Mouse (Mus musculus): Measurements from ENCODE around the gene Gm26620. TPM values are rescaled to one million over a fixed set of nuclear protein-coding genes. Genes with fewer than 3 reads are reported as not detected.

Gene Gm26620
- total and polyA plus RNA-seq, 3 experiments: 0.52 to 4.2 (median 1.9) TPM

- H3K36me3 ChIP-seq (replicated peaks in 1 of 2; ENCODE audit: control insufficient read depth in 1 of 2, insufficient read depth in 1 of 2, low read length in 1 of 2): no peaks in the 10 kb centered on the region
- H3K79me2 ChIP-seq (replicated peaks; ENCODE audit: control insufficient read depth, extremely low read depth, insufficient read depth, poor library complexity, severe bottlenecking): peaks cover 4% of the 10 kb centered on the region
- peak overlapping the region in 1 of 3 experiments; percentile 30 for H3K4me3 ChIP-seq (replicated peaks in 1 of 3; ENCODE audit: low read depth in 2 of 3, low read length in 2 of 3, poor library complexity in 1 of 3)
- dilution Hi-C loops (cut with MboI; ENCODE audit: extremely low pct_ligation_motif_present, extremely low pct_unique_long_range_greater_than_20kb, low sequenced_read_pairs) (no loop called here), in situ Hi-C loops (cut with MboI; ENCODE audit: low pct_ligation_motif_present, low pct_unique_long_range_greater_than_20kb, low sequenced_read_pairs) (no loop called here)
- no peaks in the 10 kb centered on the region for H3K9me3 ChIP-seq (replicated peaks; ENCODE audit: low read length)
- peak overlapping the region; percentile 93 for H3K4me2 ChIP-seq (ENCODE audit: insufficient read depth, low read depth, poor library complexity, severe bottlenecking)
- 0 out of 2 replicates have a peak, but pooled peaks have one; percentile 26 for TF ChIP-seq TCF12 (IDR thresholded peaks at IDR 0.05; ENCODE audit: low read depth, low read length)
- TF ChIP-seq EP300 (IDR thresholded peaks at IDR 0.05; ENCODE audit: low read length): peak; percentile 65
- no peak for TF ChIP-seq MEF2A (IDR thresholded peaks at IDR 0.05; ENCODE audit: borderline replicate concordance, low read depth, low read length)
- no peak for TF ChIP-seq BHLHE40 (IDR thresholded peaks at IDR 0.05; ENCODE audit: low read depth, low read length)
- peak; percentile 63 for TF ChIP-seq NRF1 (IDR thresholded peaks at IDR 0.05; ENCODE audit: low read depth, low read length)
- peak; percentile 83 for TF ChIP-seq IRF4 (IDR thresholded peaks at IDR 0.05; ENCODE audit: low read depth, low read length)
- no peak for TF ChIP-seq ETS1 (conservative IDR thresholded peaks at IDR 0.05; ENCODE audit: low read depth, low read length)
- 0 out of 2 replicates have a peak, but pooled peaks have one; percentile 38 for TF ChIP-seq MYC (IDR thresholded peaks at IDR 0.05; ENCODE audit: low read depth, low read length)
- peak overlapping the region; percentile 48 for H3K9ac ChIP-seq (ENCODE audit: insufficient read depth, low read depth)
- no peaks in the 10 kb centered on the region for H3K27me3 ChIP-seq (replicated peaks)
- DNase-seq (ENCODE audit: extremely low read depth): no peak
- H3K4me1 ChIP-seq (ENCODE audit: control insufficient read depth in 1 of 2, insufficient read depth in 2 of 2): peaks cover 7 to 25% of the 10 kb centered on the region in 2 experiments
- peak overlapping the region; percentile 77 for H3K27ac ChIP-seq (ENCODE audit: insufficient read depth, low read depth)
Observed at GRCm38 (mm10) chr1:170889310-170889709, 4.4 kb downstream of the Gm26620 start.

- Histone ChIP-seq H3K4me2 (ENCODE audit: insufficient read depth, low read depth, poor library complexity, severe bottlenecking) (no peak overlapping the region), H3K27me3 (replicated peaks) (no peaks in the 10 kb centered on the region), H3K4me3 (replicated peaks in 1 of 3; ENCODE audit: low read depth in 2 of 3, low read length in 2 of 3, poor library complexity in 1 of 3) (no peak overlapping the region), H3K4me1 (ENCODE audit: control insufficient read depth in 1 of 2, insufficient read depth in 2 of 2) (peaks cover 10 to 27% of the 10 kb centered on the region in 2 experiments), H3K27ac (ENCODE audit: insufficient read depth, low read depth) (no peak overlapping the region), H3K36me3 (replicated peaks in 1 of 2; ENCODE audit: control insufficient read depth in 1 of 2, insufficient read depth in 1 of 2, low read length in 1 of 2) (no peaks in the 10 kb centered on the region), H3K9me3 (replicated peaks; ENCODE audit: low read length) (no peaks in the 10 kb centered on the region), H3K9ac (ENCODE audit: insufficient read depth, low read depth) (no peak overlapping the region), H3K79me2 (replicated peaks; ENCODE audit: control insufficient read depth, extremely low read depth, insufficient read depth, poor library complexity, severe bottlenecking) (no peaks in the 10 kb centered on the region)
- DNase-seq (ENCODE audit: extremely low read depth): no peak
- dilution Hi-C loops (cut with MboI; ENCODE audit: extremely low pct_ligation_motif_present, extremely low pct_unique_long_range_greater_than_20kb, low sequenced_read_pairs) (no loop called here), in situ Hi-C loops (cut with MboI; ENCODE audit: low pct_ligation_motif_present, low pct_unique_long_range_greater_than_20kb, low sequenced_read_pairs) (loop anchor here (10.0 kb wide), 1 partner anchor 333 kb away; the partner anchor contains the start of genes Apoa2 and Tomm40l)
- no peak for TF ChIP-seq ELF1 (IDR thresholded peaks at IDR 0.05; ENCODE audit: low read depth, low read length)
- TF ChIP-seq TCF12 (IDR thresholded peaks at IDR 0.05; ENCODE audit: low read depth, low read length): no peak
- no peak for TF ChIP-seq MYC (IDR thresholded peaks at IDR 0.05; ENCODE audit: low read depth, low read length)
- TF ChIP-seq USF1 (IDR thresholded peaks at IDR 0.05; ENCODE audit: low read depth, low read length): no peak
- no peak for TF ChIP-seq UBTF (IDR thresholded peaks at IDR 0.05; ENCODE audit: low read depth, low read length)
- no peak for TF ChIP-seq CTCF (conservative IDR thresholded peaks at IDR 0.05 in 1 of 2, IDR thresholded peaks at IDR 0.05 in 1 of 2; ENCODE audit: low read depth in 2 of 2, low read length in 2 of 2)
Observed at GRCm38 (mm10) chr1:170891646-170892045, 6.8 kb downstream of the Gm26620 start.

GRCm38 (mm10) chr1:170892279-170892678 is 7.4 kb downstream of the Gm26620 start:
- Histone ChIP-seq H3K9ac (ENCODE audit: insufficient read depth, low read depth) (no peak overlapping the region), H3K36me3 (replicated peaks in 1 of 2; ENCODE audit: control insufficient read depth in 1 of 2, insufficient read depth in 1 of 2, low read length in 1 of 2) (no peaks in the 10 kb centered on the region), H3K9me3 (replicated peaks; ENCODE audit: low read length) (no peaks in the 10 kb centered on the region), H3K27me3 (replicated peaks) (no peaks in the 10 kb centered on the region), H3K4me1 (ENCODE audit: control insufficient read depth in 1 of 2, insufficient read depth in 2 of 2) (peaks cover 11 to 32% of the 10 kb centered on the region in 2 experiments), H3K27ac (ENCODE audit: insufficient read depth, low read depth) (no peak overlapping the region), H3K4me3 (replicated peaks in 1 of 3; ENCODE audit: low read depth in 2 of 3, low read length in 2 of 3, poor library complexity in 1 of 3) (no peak overlapping the region), H3K4me2 (ENCODE audit: insufficient read depth, low read depth, poor library complexity, severe bottlenecking) (no peak overlapping the region), H3K79me2 (replicated peaks; ENCODE audit: control insufficient read depth, extremely low read depth, insufficient read depth, poor library complexity, severe bottlenecking) (no peaks in the 10 kb centered on the region)
- dilution Hi-C loops (cut with MboI; ENCODE audit: extremely low pct_ligation_motif_present, extremely low pct_unique_long_range_greater_than_20kb, low sequenced_read_pairs) (no loop called here), in situ Hi-C loops (cut with MboI; ENCODE audit: low pct_ligation_motif_present, low pct_unique_long_range_greater_than_20kb, low sequenced_read_pairs) (loop anchor here (10.0 kb wide), 1 partner anchor 333 kb away; the partner anchor contains the start of genes Apoa2 and Tomm40l)
- TF ChIP-seq ZC3H11A (IDR thresholded peaks at IDR 0.05; ENCODE audit: low read depth, low read length) (no peak), PAX5 (IDR thresholded peaks at IDR 0.05; ENCODE audit: low read length) (no peak), ZNF384 (IDR thresholded peaks at IDR 0.05; ENCODE audit: low read depth, low read length) (no peak)
- no peak for DNase-seq (ENCODE audit: extremely low read depth)

Data from CH12.LX (cell line).